Mouse (Mus musculus) left cerebral cortex, postnatal 25 days (tissue): Measurements from ENCODE around the gene Myo18b. TPM values are rescaled to one million over a fixed set of nuclear protein-coding genes. Genes with fewer than 3 reads are reported as not detected.

Experiments
- DNase-seq, 2 experiments: peaks; one replicate each; pipeline ENCODE4 v3.0.0; 2022; ENCODE audit warnings: low spot score in 2 of 2, mixed read lengths in 1 of 2
- intact Hi-C: fragments of 180-260 bp; cut with DNase I; formaldehyde crosslinking; loops from one replicate; pipeline ENCODE4 v1.15.1; 2025
- total RNA-seq, 2 experiments: library from RNA; stranded (reverse); gene quantifications; 2 replicates each; pipeline ENCODE4 v1.2.3; 2021

Myo18b gene
- total RNA-seq, 2 experiments from 2014 or later: 1.2 to 1.9 TPM

GRCm38 (mm10) chr5:112769020-112769720 lies 127.0 kb downstream of the Myo18b start:
- intact Hi-C loops: no loop called here
- no peak for DNase-seq

GRCm38 (mm10) chr5:112768556-112768955 lies 127.6 kb downstream of the Myo18b start:
- intact Hi-C loops: no loop called here
- DNase-seq: no peak

- DNase-seq: peak in 1 of 2 experiments; percentile 38
- intact Hi-C loops: no loop called here
These were observed 134.6 kb downstream of the Myo18b start for GRCm38 (mm10) chr5:112761415-112762075.

GRCm38 (mm10) chr5:112755581-112755980 lies 140.6 kb downstream of the Myo18b start:
- DNase-seq: no peak
- intact Hi-C loops: no loop called here

GRCm38 (mm10) chr5:112749634-112750033 lies 146.5 kb downstream of the Myo18b start:
- intact Hi-C loops: no loop called here
- no peak for DNase-seq

- no peak for DNase-seq
- intact Hi-C loops: no loop called here
These were observed 148.0 kb downstream of the Myo18b start for GRCm38 (mm10) chr5:112748001-112748719.

GRCm38 (mm10) chr5:112747306-112747930 lies 148.7 kb downstream of the Myo18b start:
- DNase-seq: no peak
- intact Hi-C loops: no loop called here

GRCm38 (mm10) chr5:112745176-112745575 lies 151.0 kb downstream of the Myo18b start:
- peak in 1 of 2 experiments; percentile 32 for DNase-seq
- intact Hi-C loops: no loop called here

- DNase-seq: no peak
- intact Hi-C loops: loop anchor here (5.0 kb wide), 1 partner anchor 42 kb away; no protein-coding TSS in a partner anchor
These were observed 151.6 kb downstream of the Myo18b start for GRCm38 (mm10) chr5:112744571-112744970.

- intact Hi-C loops: loop anchor here (5.0 kb wide), 1 partner anchor 41 kb away; no protein-coding TSS in a partner anchor
- DNase-seq: no peak
These were observed 153.0 kb downstream of the Myo18b start for GRCm38 (mm10) chr5:112743121-112743520.

GRCm38 (mm10) chr5:112740651-112741050 lies 155.5 kb downstream of the Myo18b start:
- DNase-seq: peak; percentile 54 to 85
- intact Hi-C loops: loop anchor here (5.0 kb wide), 1 partner anchor 38 kb away; no protein-coding TSS in a partner anchor

- intact Hi-C loops: no loop called here
These were observed 161.1 kb downstream of the Myo18b start for GRCm38 (mm10) chr5:112735040-112735439.

GRCm38 (mm10) chr5:112730604-112731003 lies 165.6 kb downstream of the Myo18b start:
- DNase-seq: no peak
- intact Hi-C loops: no loop called here

More at GRCm38 (mm10) chr5:112735040-112735439, 161.1 kb downstream of the Myo18b start:
- DNase-seq: no peak

GRCm38 (mm10) chr5:112728432-112728831 lies 167.7 kb downstream of the Myo18b start:
- DNase-seq: no peak
- intact Hi-C loops: no loop called here

- DNase-seq: peak in 1 of 2 experiments; percentile 30
- intact Hi-C loops: no loop called here
These were observed 177.4 kb downstream of the Myo18b start for GRCm38 (mm10) chr5:112718655-112719306.

- peak in 1 of 2 experiments; percentile 59 for DNase-seq
- intact Hi-C loops: no loop called here
These were observed 181.3 kb downstream of the Myo18b start for GRCm38 (mm10) chr5:112714679-112715446.

GRCm38 (mm10) chr5:112709831-112710230 lies 186.3 kb downstream of the Myo18b start:
- DNase-seq: no peak
- intact Hi-C loops: no loop called here

GRCm38 (mm10) chr5:112708441-112708840 lies 187.7 kb downstream of the Myo18b start:
- intact Hi-C loops: no loop called here
- DNase-seq: no peak

- DNase-seq: peak in 1 of 2 experiments; percentile 80
- intact Hi-C loops: no loop called here
These were observed 188.7 kb downstream of the Myo18b start for GRCm38 (mm10) chr5:112707478-112707877.
